In the genomic region with DNA sequence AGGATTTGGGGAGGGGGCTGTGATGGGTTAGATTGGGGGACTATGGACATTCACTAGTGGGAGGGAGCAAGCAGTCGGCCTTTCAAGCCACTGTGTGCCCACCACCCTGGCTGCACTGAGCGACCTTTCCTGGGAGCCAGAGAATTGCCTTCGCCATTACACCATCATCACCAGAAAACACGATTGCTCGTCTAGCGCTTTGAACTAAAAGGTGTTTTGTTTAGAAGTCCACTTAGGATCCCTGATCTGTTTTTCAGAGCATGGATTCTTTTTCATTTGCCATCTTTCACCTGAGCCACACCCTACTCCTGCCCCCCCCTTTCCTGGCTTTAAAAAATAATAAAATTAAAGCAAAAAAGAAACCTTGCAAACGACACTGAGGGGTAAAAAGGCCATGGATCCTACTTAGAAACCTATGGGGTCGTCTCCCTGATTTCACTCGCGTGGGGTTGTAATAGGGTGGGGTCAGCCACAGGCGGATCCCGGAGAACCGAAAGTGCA, we compare ENCODE assay signal across 8 mouse cellular contexts. TPM values are rescaled to one million over a fixed set of nuclear protein-coding genes. Genes with fewer than 3 reads are reported as not detected.
DNase-seq lines count a peak whose midpoint lies in the region; ATAC-seq and TF ChIP-seq lines count a peak whose summit lies in the region.

No protein-coding gene starts in this region.

- WGBS in limb, embryonic 10.5 days: 3% methylated on average over 13 of the region's 13 CpGs
- 1% methylated on average over 13 of the region's 13 CpGs for WGBS in neural tube, embryonic 13.5 days

- H3K4me1 ChIP-seq in testis, adult 2 months (ENCODE audit: control insufficient read depth, insufficient read depth, low read length): peaks cover 14% of the 10 kb centered on the region
- peaks cover 40% of the 10 kb centered on the region for H3K4me1 ChIP-seq in limb, embryonic 10.5 days
- peaks cover 43% of the 10 kb centered on the region for H3K4me1 ChIP-seq in neural tube, embryonic 13.5 days (replicated peaks)

- ATAC-seq in cerebellum, adult (ENCODE audit: insufficient number of reproducible peaks, low FRiP score, low TSS enrichment): no peak
- ATAC-seq in neural tube, embryonic 13.5 days (ENCODE audit: low read depth): peak; percentile 17

- H3K36me3 ChIP-seq in testis, adult 2 months (ENCODE audit: control insufficient read depth, insufficient read depth, low read length): no peaks in the 10 kb centered on the region
- H3K36me3 ChIP-seq in limb, embryonic 10.5 days: peaks cover 18% of the 10 kb centered on the region
- H3K36me3 ChIP-seq in neural tube, embryonic 13.5 days: 0 out of 2 replicates have a peak, but pooled peaks cover 6% of the 10 kb centered on the region

- peak overlapping the region; percentile 90; the same call in 1 of the 2 replicates for H3K27ac ChIP-seq in testis, adult 2 months (ENCODE audit: control insufficient read depth, insufficient read depth, low read depth, low read length)
- H3K27ac ChIP-seq in limb, embryonic 10.5 days: peak overlapping the region; percentile 98
- peak overlapping the region; percentile 94 for H3K27ac ChIP-seq in neural tube, embryonic 13.5 days (replicated peaks)

- peak overlapping the region; percentile 85 for H3K4me3 ChIP-seq in testis, adult 2 months (ENCODE audit: control insufficient read depth, low read depth, low read length)
- peak overlapping the region; percentile 69 for H3K4me3 ChIP-seq in limb, embryonic 10.5 days
- peak overlapping the region; percentile 63 for H3K4me3 ChIP-seq in neural tube, embryonic 13.5 days

- no peak for TF ChIP-seq POLR2A in testis, adult 2 months (IDR thresholded peaks at IDR 0.05; ENCODE audit: control insufficient read depth, low read depth, low read length)

- peak overlapping the region; percentile 91 for H3K4me2 ChIP-seq in neural tube, embryonic 13.5 days

- peak; percentile 56 for DNase-seq in cerebellum, adult 11-12 months
- DNase-seq in testis, postnatal 14 days (ENCODE audit: low spot score): no peak
- DNase-seq in limb, embryonic 10.5 days (ENCODE audit: low spot score): no peak
- no peak for DNase-seq in layer of hippocampus, postnatal 14 days (ENCODE audit: low spot score in 2 of 2)
- DNase-seq in left cerebral cortex, adult 8-10 months (ENCODE audit: low spot score in 2 of 2): no peak

- H3K27me3 ChIP-seq in testis, adult 2 months (ENCODE audit: control insufficient read depth, insufficient read depth, low read length): 0 out of 2 replicates have a peak, but pooled peaks cover 2% of the 10 kb centered on the region
- H3K27me3 ChIP-seq in limb, embryonic 10.5 days (ENCODE audit: low read depth, poor library complexity, severe bottlenecking): 0 out of 2 replicates have a peak, but pooled peaks cover 3% of the 10 kb centered on the region
- H3K27me3 ChIP-seq in neural tube, embryonic 13.5 days: no peaks in the 10 kb centered on the region

- no peak for TF ChIP-seq CTCF in testis, adult 2 months (IDR thresholded peaks at IDR 0.05; ENCODE audit: control insufficient read depth, insufficient read depth, insufficient replicate concordance, low read depth, low read length)

- H3K9me3 ChIP-seq in limb, embryonic 10.5 days (replicated peaks): no peaks in the 10 kb centered on the region
- H3K9me3 ChIP-seq in neural tube, embryonic 13.5 days: no peaks in the 10 kb centered on the region

- peak overlapping the region; percentile 78 for H3K9ac ChIP-seq in neural tube, embryonic 13.5 days

RNA-seq across cellular contexts. Expression of a gene that starts 7.4 kb away (rescaled TPM):
- polyA plus RNA-seq in testis, adult 2 months (2012; rRNA removed): 3.0 and 3.6 TPM in 2 replicates
- 8.4 and 10.3 TPM in 2 replicates for polyA plus RNA-seq in limb, embryonic 10.5 days (2016; fragmentation: Nextera tagmentation; extraction: Ambion mirVana)
- 21.7 and 24.1 TPM in 2 replicates for polyA plus RNA-seq in neural tube, embryonic 13.5 days (2015; fragmentation: Nextera tagmentation; extraction: Ambion mirVana)
- 10 to 100 TPM; 55.5 to 57.1 TPM for total RNA-seq in layer of hippocampus, postnatal 14 days (2021)
- 10 to 100 TPM; 36.6 to 39.0 (median 37.9) TPM for total RNA-seq in left cerebral cortex, adult 8-10 months (2022)

RNA-seq across cellular contexts. Expression of a gene that starts 29.3 kb away (rescaled TPM):
- 46.0 and 51.8 TPM in 2 replicates for polyA plus RNA-seq in testis, adult 2 months (2012; rRNA removed)
- 7.8 and 9.7 TPM in 2 replicates for polyA plus RNA-seq in limb, embryonic 10.5 days (2016; fragmentation: Nextera tagmentation; extraction: Ambion mirVana)
- 37.1 and 39.1 TPM in 2 replicates for polyA plus RNA-seq in neural tube, embryonic 13.5 days (2015; fragmentation: Nextera tagmentation; extraction: Ambion mirVana)
- 10 to 100 TPM; 24.1 to 24.7 TPM for total RNA-seq in layer of hippocampus, postnatal 14 days (2021)
- total RNA-seq in left cerebral cortex, adult 8-10 months (2022): 10 to 100 TPM; 22.9 to 26.3 (median 24.7) TPM

RNA-seq across cellular contexts. Expression of a gene that starts 53.9 kb away (rescaled TPM):
- 0.48 and 0.75 TPM in 2 replicates for polyA plus RNA-seq in testis, adult 2 months (2012; rRNA removed)
- polyA plus RNA-seq in limb, embryonic 10.5 days (2016; fragmentation: Nextera tagmentation; extraction: Ambion mirVana): 2.4 and 3.1 TPM in 2 replicates
- 3.0 and 4.6 TPM in 2 replicates for polyA plus RNA-seq in neural tube, embryonic 13.5 days (2015; fragmentation: Nextera tagmentation; extraction: Ambion mirVana)
- total RNA-seq in layer of hippocampus, postnatal 14 days (2021): 1 to 10 TPM; 3.5 to 4.4 TPM
- total RNA-seq in left cerebral cortex, adult 8-10 months (2022): 1 to 10 TPM; 3.8 to 4.8 (median 3.9) TPM
